Mouse (Mus musculus) cortical plate, adult 2 months (tissue): ENCODE results near the gene Rexo1.

ENCODE experiments used
- CTCF ChIP-seq: fragments of 200-500 bp; IDR thresholded peaks from 2 replicates; pipeline ENCODE4 v1.5.1; 2011; ENCODE audit warnings: mild to moderate bottlenecking, control low read depth, low read length; ENCODE audit not compliant: insufficient read depth; ENCODE audit errors: extremely low read depth
- POLR2A ChIP-seq: fragments of 200-500 bp; IDR thresholded peaks from 2 replicates; pipeline ENCODE4 v1.6.1; 2011; ENCODE audit warnings: mild to moderate bottlenecking, low read length, control low read depth; ENCODE audit not compliant: insufficient read depth; ENCODE audit errors: extremely low read depth

DNA sequence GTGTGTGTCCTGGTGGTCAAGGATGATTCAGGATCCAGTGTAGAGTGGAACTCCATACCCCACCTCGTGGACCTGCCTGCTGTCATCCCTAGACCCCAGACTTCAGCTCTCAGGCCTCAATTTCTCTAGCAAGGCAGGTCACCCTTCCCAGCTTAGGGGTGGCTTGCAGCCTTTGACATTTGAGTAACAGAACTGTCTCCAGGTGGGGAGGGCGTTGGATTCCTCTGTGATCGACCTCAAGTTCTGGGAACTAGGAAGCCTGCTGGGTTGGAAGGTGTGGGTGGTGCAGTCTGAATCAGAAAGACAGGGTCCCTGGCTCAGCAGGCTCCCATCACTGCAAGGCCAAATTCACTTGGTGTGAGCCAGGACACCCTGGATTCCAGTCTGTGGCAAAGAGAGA is 13.5 kb upstream of the Rexo1 start:
- TF ChIP-seq POLR2A = no peak
- TF ChIP-seq CTCF = no peak
